Mouse (Mus musculus): Measurements from ENCODE around the gene Rbfox1.

GRCm38 (mm10) chr16:6769495-6770237 lies 884.5 kb downstream of the Rbfox1 start:
- TF ChIP-seq GATA1 (IDR thresholded peaks at IDR 0.05; ENCODE audit: borderline replicate concordance, low read length) = no peak
- TF ChIP-seq FLI1 (IDR thresholded peaks at IDR 0.05; ENCODE audit: low read length) = no peak

Measured in megakaryocyte, embryonic 14.5 days (primary cell).